Mouse (Mus musculus) E14TG2a.4 (cell line): Measurements from ENCODE around the gene 4930455H04Rik.

Source experiments
- CTCF ChIP-seq: conservative IDR thresholded peaks from 2 replicates; pipeline ENCODE4 v1.5.1; 2014; ENCODE audit warnings: low read length
- POU5F1 ChIP-seq: IDR thresholded peaks from 2 replicates; pipeline ENCODE4 v1.6.1; 2014; ENCODE audit warnings: low read length, borderline replicate concordance

DNA sequence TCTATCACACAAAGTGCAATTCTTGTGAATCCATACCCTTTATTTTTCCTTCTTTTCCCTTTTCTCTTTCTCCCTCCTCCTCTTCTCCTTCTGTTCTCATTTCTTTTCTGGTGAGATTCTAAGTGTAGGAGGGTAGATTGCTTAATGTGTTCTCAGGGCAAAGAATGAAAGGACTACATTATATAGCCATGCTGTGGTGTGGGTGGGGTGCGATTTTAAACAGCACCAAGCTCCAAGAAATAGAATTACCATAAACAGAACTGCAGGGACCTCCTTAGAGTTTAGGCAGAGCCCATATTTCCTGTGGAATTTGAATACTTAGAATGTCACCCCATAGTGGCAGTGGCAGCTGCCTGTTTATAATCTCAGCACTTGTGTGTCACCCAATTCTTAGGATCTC lies 17.7 kb downstream of the 4930455H04Rik start:
- TF ChIP-seq CTCF (no peak), POU5F1 (no peak)
